Mouse (Mus musculus) forebrain, postnatal 0 days (tissue): ENCODE data around the gene Ndnf. TPM values are rescaled to one million over a fixed set of nuclear protein-coding genes. Genes with fewer than 3 reads are reported as not detected.

Source experiments
- ATAC-seq: fragments of 200-750 bp; cut with Nextera tagmentation; 2 replicates; pipeline ENCODE4 v1.8.0; 2017; ENCODE audit warnings: mild to moderate bottlenecking, moderate library complexity
- DNase-seq: peaks from one replicate; pipeline ENCODE4 v3.0.0-alpha.2; 2015
- H3K27ac ChIP-seq: fragments of 300-500 bp; sonication (generic); 2 replicates; pipeline ENCODE4 v1.5.1; 2014; ENCODE audit warnings: low read depth, mild to moderate bottlenecking, antibody characterized with exemption, low read length, moderate library complexity, mixed read lengths
- H3K27me3 ChIP-seq: fragments of 300-500 bp; sonication (generic); 2 replicates; pipeline ENCODE4 v1.6.1; 2014; ENCODE audit warnings: mild to moderate bottlenecking, low read length, mixed read lengths; ENCODE audit not compliant: insufficient read depth
- H3K36me3 ChIP-seq: fragments of 300-500 bp; sonication (generic); 2 replicates; pipeline ENCODE4 v1.6.1; 2014; ENCODE audit warnings: mild to moderate bottlenecking, moderate library complexity; ENCODE audit not compliant: insufficient read depth
- H3K4me1 ChIP-seq: fragments of 300-500 bp; sonication (generic); 2 replicates; pipeline ENCODE4 v1.6.1; 2014; ENCODE audit warnings: antibody characterized with exemption; ENCODE audit not compliant: insufficient read depth
- H3K4me2 ChIP-seq: fragments of 300-500 bp; sonication (generic); 2 replicates; pipeline ENCODE4 v1.6.1; 2014; ENCODE audit warnings: low read depth, mild to moderate bottlenecking, moderate library complexity
- H3K4me3 ChIP-seq: fragments of 300-500 bp; sonication (generic); 2 replicates; pipeline ENCODE4 v1.5.1; 2014; ENCODE audit warnings: low read depth, low read length, mixed read lengths
- H3K9ac ChIP-seq: fragments of 300-500 bp; sonication (generic); 2 replicates; pipeline ENCODE4 v1.6.1; 2014; ENCODE audit warnings: mild to moderate bottlenecking
- H3K9me3 ChIP-seq: fragments of 300-500 bp; sonication (generic); 2 replicates; pipeline ENCODE4 v1.6.1; 2016; ENCODE audit warnings: low read length
- CTCF ChIP-seq: sonication (generic); IDR thresholded peaks from 2 replicates; pipeline ENCODE4 v1.5.1; 2016; ENCODE audit warnings: antibody characterized with exemption, control low read depth, low read depth
- WGBS: fragments of 180-500 bp; shearing (Covaris S2); extraction: QIAGEN DNeasy Blood & Tissue Kit; methylation state at CpG from one replicate; pipeline ENCODE4 v1.1.7; 2014; 5-methylcytosine and 5-hydroxymethylcytosine counted together
- polyA plus RNA-seq: library from polyadenylated mRNA; unstranded; fragments of >200 nt; fragmentation: Nextera tagmentation; extraction: Ambion mirVana; gene quantifications from 2 replicates; pipeline ENCODE4 v1.2.1, GENCODE M21; 2015
- total RNA-seq: library from RNA; depleted of rRNA; stranded (reverse); fragments of >200 nt; gene quantifications from 2 replicates; pipeline ENCODE4 v1.2.3, GENCODE M21; 2014; rRNA removed

Gene Ndnf
- total RNA-seq (15.8 and 24.2 TPM in 2 replicates), polyA plus RNA-seq (5.5 and 6.1 TPM in 2 replicates)

GRCm38 (mm10) chr6:65671451-65671850 is at the start of gene Ndnf:
Gene Ndnf, plus strand, starts transcription at chr6:65671590.
- no peak for TF ChIP-seq CTCF
- peaks cover 9% of the 10 kb centered on the region; the same call in 1 of the 2 replicates for H3K4me1 ChIP-seq
- H3K27ac ChIP-seq, result no peak within 1 kb of the TSS
- H3K9ac ChIP-seq, result peak within 1 kb of the TSS; percentile 35
- peaks cover 13% of the 10 kb centered on the region for H3K27me3 ChIP-seq
- ATAC-seq (peak; percentile 87), DNase-seq (peak; percentile 60)
- peak within 1 kb of the TSS; percentile 48 for H3K4me3 ChIP-seq
- H3K36me3 ChIP-seq, result no peaks in the 10 kb centered on the region
- H3K9me3 ChIP-seq, result no peaks in the 10 kb centered on the region
- H3K4me2 ChIP-seq, result peak within 1 kb of the TSS; percentile 96
- WGBS, result 4% methylated on average over 27 of the region's 45 CpGs

- no peaks in the 10 kb centered on the region for H3K9me3 ChIP-seq
- no peak overlapping the region for H3K4me3 ChIP-seq
- no peaks in the 10 kb centered on the region for H3K4me1 ChIP-seq
- DNase-seq (peak; percentile 2), ATAC-seq (peak; percentile 16; the same call in 1 of the 2 replicates)
- H3K27ac ChIP-seq, result no peak overlapping the region
- H3K9ac ChIP-seq, result no peak overlapping the region
- H3K27me3 ChIP-seq, result no peaks in the 10 kb centered on the region
- 41% methylated on average over 3 of the region's 3 CpGs for WGBS
- no peak overlapping the region for H3K4me2 ChIP-seq
- no peak for TF ChIP-seq CTCF
- H3K36me3 ChIP-seq, result no peaks in the 10 kb centered on the region
Observed at GRCm38 (mm10) chr6:65623016-65623715, 48.2 kb upstream of the Ndnf start.

- no peak for TF ChIP-seq CTCF
- Histone ChIP-seq H3K27me3 (no peaks in the 10 kb centered on the region), H3K36me3 (no peaks in the 10 kb centered on the region), H3K4me3 (no peak overlapping the region), H3K27ac (no peak overlapping the region), H3K9ac (no peak overlapping the region), H3K9me3 (no peaks in the 10 kb centered on the region), H3K4me2 (no peak overlapping the region), H3K4me1 (no peaks in the 10 kb centered on the region)
- DNase-seq, result no peak
- ATAC-seq, result no peak
- 97% methylated on average over 2 of the region's 2 CpGs for WGBS
Observed at GRCm38 (mm10) chr6:65630578-65630977, 40.8 kb upstream of the Ndnf start.

- DNase-seq, result no peak
- no peaks in the 10 kb centered on the region for H3K36me3 ChIP-seq
- H3K27ac ChIP-seq, result no peak overlapping the region
- no peak overlapping the region for H3K4me3 ChIP-seq
- no peak overlapping the region for H3K4me2 ChIP-seq
- no peak for ATAC-seq
- H3K27me3 ChIP-seq, result no peaks in the 10 kb centered on the region
- no peaks in the 10 kb centered on the region for H3K9me3 ChIP-seq
- H3K9ac ChIP-seq, result no peak overlapping the region
- H3K4me1 ChIP-seq, result no peaks in the 10 kb centered on the region
- WGBS, result 85% methylated on average over 5 of the region's 5 CpGs
- no peak for TF ChIP-seq CTCF
Observed at GRCm38 (mm10) chr6:65632184-65632583, 39.2 kb upstream of the Ndnf start.

GRCm38 (mm10) chr6:65642431-65642830 is 29.0 kb upstream of the Ndnf start:
- no peak overlapping the region for H3K4me2 ChIP-seq
- H3K9me3 ChIP-seq, result no peaks in the 10 kb centered on the region
- H3K36me3 ChIP-seq, result no peaks in the 10 kb centered on the region
- ATAC-seq (no peak), DNase-seq (no peak)
- no peak overlapping the region for H3K4me3 ChIP-seq
- no peak overlapping the region for H3K27ac ChIP-seq
- H3K9ac ChIP-seq, result no peak overlapping the region
- no peak for TF ChIP-seq CTCF
- no peaks in the 10 kb centered on the region for H3K27me3 ChIP-seq
- no peaks in the 10 kb centered on the region for H3K4me1 ChIP-seq

GRCm38 (mm10) chr6:65644110-65644509 is 27.3 kb upstream of the Ndnf start:
- DNase-seq (no peak), ATAC-seq (no peak)
- no peaks in the 10 kb centered on the region for H3K36me3 ChIP-seq
- H3K9me3 ChIP-seq, result no peaks in the 10 kb centered on the region
- WGBS, result 20% methylated on average over 4 of the region's 4 CpGs
- H3K4me1 ChIP-seq, result no peaks in the 10 kb centered on the region
- H3K4me3 ChIP-seq, result no peak overlapping the region
- no peak for TF ChIP-seq CTCF
- no peak overlapping the region for H3K4me2 ChIP-seq
- H3K27ac ChIP-seq, result no peak overlapping the region
- H3K27me3 ChIP-seq, result no peaks in the 10 kb centered on the region
- no peak overlapping the region for H3K9ac ChIP-seq

- no peaks in the 10 kb centered on the region for H3K36me3 ChIP-seq
- H3K27ac ChIP-seq, result no peak overlapping the region
- no peaks in the 10 kb centered on the region for H3K4me1 ChIP-seq
- 81% methylated on average over 3 of the region's 3 CpGs for WGBS
- no peak overlapping the region for H3K9ac ChIP-seq
- no peak for TF ChIP-seq CTCF
- H3K4me2 ChIP-seq, result no peak overlapping the region
- DNase-seq, result no peak
- H3K27me3 ChIP-seq, result no peaks in the 10 kb centered on the region
- no peaks in the 10 kb centered on the region for H3K9me3 ChIP-seq
- no peak overlapping the region for H3K4me3 ChIP-seq
- ATAC-seq, result no peak
Observed at GRCm38 (mm10) chr6:65646408-65646807, 25.0 kb upstream of the Ndnf start.
